Mouse (Mus musculus) neural tube, embryonic 15.5 days (tissue): ENCODE results near the gene Slc25a44. TPM values are rescaled to one million over a fixed set of nuclear protein-coding genes. Genes with fewer than 3 reads are reported as not detected.

Experiments used
- ATAC-seq: fragments of 200-750 bp; cut with Nextera tagmentation; 2 replicates; pipeline ENCODE4 v1.8.0; 2017; ENCODE audit warnings: mild to moderate bottlenecking, moderate TSS enrichment, moderate library complexity; ENCODE audit not compliant: low FRiP score
- H3K27ac ChIP-seq: fragments of 300-500 bp; sonication (generic); replicated peaks from 2 replicates; pipeline ENCODE4 v1.5.1; 2015; ENCODE audit warnings: mild to moderate bottlenecking, inconsistent platforms
- H3K27me3 ChIP-seq: fragments of 300-500 bp; sonication (generic); replicated peaks from 2 replicates; pipeline ENCODE4 v1.6.1; 2015; ENCODE audit warnings: inconsistent platforms
- H3K36me3 ChIP-seq: fragments of 300-500 bp; sonication (generic); 2 replicates; pipeline ENCODE4 v1.6.1; 2015; ENCODE audit warnings: inconsistent platforms
- H3K4me1 ChIP-seq: fragments of 300-500 bp; sonication (generic); 2 replicates; pipeline ENCODE4 v1.6.1; 2015; ENCODE audit warnings: inconsistent platforms
- H3K4me2 ChIP-seq: fragments of 300-500 bp; sonication (generic); 2 replicates; pipeline ENCODE4 v1.6.1; 2015; ENCODE audit warnings: inconsistent platforms, mild to moderate bottlenecking, moderate library complexity
- H3K4me3 ChIP-seq: fragments of 300-500 bp; sonication (generic); replicated peaks from 2 replicates; pipeline ENCODE4 v1.5.1; 2015; ENCODE audit warnings: mild to moderate bottlenecking, inconsistent platforms
- H3K9ac ChIP-seq: fragments of 300-500 bp; sonication (generic); replicated peaks from 2 replicates; pipeline ENCODE4 v1.6.1; 2015; ENCODE audit warnings: mild to moderate bottlenecking, inconsistent platforms
- H3K9me3 ChIP-seq: fragments of 300-500 bp; sonication (generic); replicated peaks from 2 replicates; pipeline ENCODE4 v1.6.1; 2016; ENCODE audit warnings: inconsistent platforms
- WGBS: fragments of 180-500 bp; shearing (Covaris S2); methylation state at CpG from one replicate; pipeline ENCODE4 v1.1.7; 2015; ENCODE audit warnings: mixed read lengths; 5-methylcytosine and 5-hydroxymethylcytosine counted together
- microRNA-seq: library from miRNA; unstranded; fragments of <30 nt; microRNA quantifications from one replicate; pipeline ENCODE4, GENCODE M21; 2017
- polyA plus RNA-seq: library from polyadenylated mRNA; unstranded; fragments of >200 nt; fragmentation: Nextera tagmentation; extraction: Ambion mirVana; gene quantifications from 2 replicates; pipeline ENCODE4 v1.2.1, GENCODE M21; 2015

Gene Slc25a44
- polyA plus RNA-seq, 1 experiment from 2014 or later = 36.4 TPM

DNA sequence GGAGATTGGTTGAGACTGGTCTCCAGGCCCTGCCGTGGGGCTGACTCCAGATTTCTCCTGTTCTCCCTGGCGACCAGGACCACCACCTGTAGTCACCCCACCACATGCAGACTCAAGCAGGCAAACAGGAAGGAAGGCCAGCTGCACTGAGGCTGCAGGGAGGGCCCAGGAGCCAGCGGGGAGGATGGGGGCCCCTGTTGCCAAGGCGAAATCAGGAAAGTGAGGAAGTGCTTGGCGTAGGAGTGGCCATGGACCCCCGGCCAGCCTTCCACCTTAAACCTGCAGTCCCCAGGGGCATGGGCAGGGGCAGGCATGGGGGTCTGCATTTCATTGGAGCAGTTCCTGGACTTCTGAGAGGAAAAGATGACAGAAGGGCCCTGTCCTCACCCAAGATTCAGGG, 63.8 kb downstream of the Slc25a44 start:
- Histone ChIP-seq H3K4me1 (0 out of 2 replicates have a peak, but pooled peaks cover 2% of the 10 kb centered on the region), H3K36me3 (peaks cover 66% of the 10 kb centered on the region), H3K27me3 (peaks cover 17% of the 10 kb centered on the region), H3K9me3 (no peaks in the 10 kb centered on the region), H3K27ac (no peak overlapping the region), H3K4me2 (no peak overlapping the region), H3K9ac (no peak overlapping the region), H3K4me3 (no peak overlapping the region)
- ATAC-seq = no peak
- WGBS = 70% methylated on average over 6 of the region's 6 CpGs

Small RNA genes within 50 kb of the gene (microRNA-seq; reads per million reads assigned to microRNA genes)
- not detected for gene Mir7011

Other genes starting within 250 kb of the Slc25a44 start
- gene Rhbg, start 170.4 kb downstream of the Slc25a44 start, polyA plus RNA-seq = 0.78 and 0.83 TPM in 2 replicates
- 0.26 TPM in 1 of 2 replicates, not detected in the other for gene Gm38392, start 137.9 kb downstream of the Slc25a44 start, polyA plus RNA-seq
- 9.5 and 12.4 TPM in 2 replicates for gene Tsacc, start 128.1 kb downstream of the Slc25a44 start, polyA plus RNA-seq
- gene Cct3, start 128.0 kb downstream of the Slc25a44 start, polyA plus RNA-seq = 426 and 468 TPM in 2 replicates
- 102 and 129 TPM in 2 replicates for gene Glmp, start 100.1 kb downstream of the Slc25a44 start, polyA plus RNA-seq
- gene Tmem79, start 89.0 kb downstream of the Slc25a44 start, polyA plus RNA-seq = 1.9 and 3.3 TPM in 2 replicates
- gene Smg5, start 88.9 kb downstream of the Slc25a44 start, polyA plus RNA-seq = 57.7 and 60.8 TPM in 2 replicates
- gene Paqr6, start 60.6 kb downstream of the Slc25a44 start, polyA plus RNA-seq = 1.6 and 2.5 TPM in 2 replicates
- 0.15 and 0.28 TPM in 2 replicates for gene Bglap3, start 52.4 kb downstream of the Slc25a44 start, polyA plus RNA-seq
- not detected in 2 replicates for gene Bglap2, start 46.4 kb downstream of the Slc25a44 start, polyA plus RNA-seq
- not detected in 2 replicates for gene Bglap, start 40.7 kb downstream of the Slc25a44 start, polyA plus RNA-seq
- 25.8 and 52.7 TPM in 2 replicates for gene Pmf1, start 14.8 kb downstream of the Slc25a44 start, polyA plus RNA-seq
- 28.2 and 28.8 TPM in 2 replicates for gene Sema4a, start 36.0 kb upstream of the Slc25a44 start, polyA plus RNA-seq
- gene Lmna, start 84.8 kb upstream of the Slc25a44 start, polyA plus RNA-seq = 70.3 and 78.7 TPM in 2 replicates
- 18.6 and 19.2 TPM in 2 replicates for gene Mex3a, start 107.3 kb upstream of the Slc25a44 start, polyA plus RNA-seq
- gene Rab25, start 123.2 kb upstream of the Slc25a44 start, polyA plus RNA-seq = 0.29 and 4.1 TPM in 2 replicates
- gene Lamtor2, start 127.9 kb upstream of the Slc25a44 start, polyA plus RNA-seq = 189 and 193 TPM in 2 replicates
- 39.2 and 40.1 TPM in 2 replicates for gene Ubqln4, start 128.6 kb upstream of the Slc25a44 start, polyA plus RNA-seq
- 157 and 175 TPM in 2 replicates for gene Ssr2, start 150.7 kb upstream of the Slc25a44 start, polyA plus RNA-seq
- 97.4 and 104 TPM in 2 replicates for gene Arhgef2, start 180.8 kb upstream of the Slc25a44 start, polyA plus RNA-seq
- gene Rxfp4, start 228.0 kb upstream of the Slc25a44 start, polyA plus RNA-seq = not detected in 2 replicates